Mouse (Mus musculus) heart, postnatal 0 days (tissue): ENCODE measurements at regions not wholly inside any gene's neighbourhood (a gene's known extent, or its start where the extent isn't known, plus 50 kb on each side); places are given as distances from the start of the nearest gene placed in this dataset.

Source experiments
- CTCF ChIP-seq: IDR thresholded peaks from 2 replicates; pipeline ENCODE4 v1.5.1; 2016; ENCODE audit warnings: antibody characterized with exemption, control low read depth, low read depth
- EP300 ChIP-seq: IDR thresholded peaks from 2 replicates; pipeline ENCODE4 v1.6.1; 2016; ENCODE audit warnings: antibody characterized with exemption, low read depth

- TF ChIP-seq CTCF (no peak), EP300 (no peak)
These were observed 786.6 kb upstream of the Celf2 start for GRCm38 (mm10) chr2:8296001-8296400.
